Mouse (Mus musculus): ENCODE results near the gene H2-Eb1. TPM values are rescaled to one million over a fixed set of nuclear protein-coding genes. Genes with fewer than 3 reads are reported as not detected.
"Not testable (repeated sequence)": the region's sequence is repeated elsewhere in the genome, so short reads cannot be mapped to it uniquely, and the experiment has no call there.

Gene H2-Eb1
- polyA plus RNA-seq, 1 experiment from 2014 or later = 1.4 TPM

GRCm38 (mm10) chr17:34304751-34305150, 916 bp upstream of the H2-Eb1 start:
- Histone ChIP-seq H3K4me1 (replicated peaks) (no peaks in the 10 kb centered on the region), H3K9ac (no peak overlapping the region), H3K36me3 (no peaks in the 10 kb centered on the region), H3K27me3 (replicated peaks) (peaks cover 5% of the 10 kb centered on the region; the same call in 1 of the 2 replicates), H3K27ac (ENCODE audit: poor library complexity, severe bottlenecking) (no peak overlapping the region), H3K4me3 (no peak overlapping the region), H3K4me2 (no peak overlapping the region), H3K9me3 (replicated peaks) (no peaks in the 10 kb centered on the region)
- peak; percentile 62; the same call in 1 of the 2 replicates for ATAC-seq (ENCODE audit: insufficient number of reproducible peaks, low FRiP score)
- WGBS = 14% methylated on average over 4 of the region's 4 CpGs

- Histone ChIP-seq H3K4me2 (no peak overlapping the region), H3K27me3 (replicated peaks) (peaks cover 5% of the 10 kb centered on the region; the same call in 1 of the 2 replicates), H3K4me1 (replicated peaks) (no peaks in the 10 kb centered on the region), H3K27ac (ENCODE audit: poor library complexity, severe bottlenecking) (no peak overlapping the region), H3K4me3 (no peak overlapping the region), H3K36me3 (no peaks in the 10 kb centered on the region), H3K9me3 (replicated peaks) (no peaks in the 10 kb centered on the region), H3K9ac (no peak overlapping the region)
- WGBS = 70% methylated on average over 2 of the region's 2 CpGs
- ATAC-seq (ENCODE audit: insufficient number of reproducible peaks, low FRiP score) = no peak
These were observed 740 bp downstream of the H2-Eb1 start for GRCm38 (mm10) chr17:34306407-34306806.

GRCm38 (mm10) chr17:34307216-34307615, 1.5 kb downstream of the H2-Eb1 start:
- Histone ChIP-seq H3K27me3 (replicated peaks) (peaks cover 5% of the 10 kb centered on the region; the same call in 1 of the 2 replicates), H3K9me3 (replicated peaks) (no peaks in the 10 kb centered on the region), H3K36me3 (no peaks in the 10 kb centered on the region), H3K4me2 (no peak overlapping the region), H3K9ac (no peak overlapping the region), H3K4me1 (replicated peaks) (no peaks in the 10 kb centered on the region), H3K4me3 (no peak overlapping the region), H3K27ac (ENCODE audit: poor library complexity, severe bottlenecking) (no peak overlapping the region)
- ATAC-seq (ENCODE audit: insufficient number of reproducible peaks, low FRiP score) = no peak

- Histone ChIP-seq H3K4me2 (no peak overlapping the region), H3K27me3 (replicated peaks) (peaks cover 5% of the 10 kb centered on the region; the same call in 1 of the 2 replicates), H3K9ac (no peak overlapping the region), H3K4me1 (replicated peaks) (no peaks in the 10 kb centered on the region), H3K9me3 (replicated peaks) (no peaks in the 10 kb centered on the region), H3K36me3 (no peaks in the 10 kb centered on the region), H3K4me3 (no peak overlapping the region), H3K27ac (ENCODE audit: poor library complexity, severe bottlenecking) (no peak overlapping the region)
- no peak for ATAC-seq (ENCODE audit: insufficient number of reproducible peaks, low FRiP score)
- 77% methylated on average over 4 of the region's 4 CpGs for WGBS
These were observed 2.5 kb downstream of the H2-Eb1 start for GRCm38 (mm10) chr17:34308161-34308560.

- Histone ChIP-seq H3K36me3 (no peaks in the 10 kb centered on the region), H3K4me2 (peak overlapping the region; percentile 81), H3K9ac (peak overlapping the region; percentile 72), H3K4me3 (peak overlapping the region; percentile 60), H3K27me3 (replicated peaks) (peaks cover 5% of the 10 kb centered on the region; the same call in 1 of the 2 replicates), H3K9me3 (replicated peaks) (no peaks in the 10 kb centered on the region), H3K27ac (ENCODE audit: poor library complexity, severe bottlenecking) (0 out of 2 replicates have a peak overlapping the region, but pooled peaks have one; percentile 19), H3K4me1 (replicated peaks) (no peaks in the 10 kb centered on the region)
- WGBS = 30% methylated on average over 10 of the region's 10 CpGs
- no peak for ATAC-seq (ENCODE audit: insufficient number of reproducible peaks, low FRiP score)
These were observed 3.6 kb downstream of the H2-Eb1 start for GRCm38 (mm10) chr17:34309225-34309624.

- Histone ChIP-seq H3K36me3 (no peaks in the 10 kb centered on the region), H3K4me3 (peak overlapping the region; percentile 60), H3K4me1 (replicated peaks) (no peaks in the 10 kb centered on the region), H3K27me3 (replicated peaks) (peaks cover 5% of the 10 kb centered on the region; the same call in 1 of the 2 replicates), H3K9me3 (replicated peaks) (no peaks in the 10 kb centered on the region), H3K4me2 (peak overlapping the region; percentile 81), H3K27ac (ENCODE audit: poor library complexity, severe bottlenecking) (0 out of 2 replicates have a peak overlapping the region, but pooled peaks have one; percentile 19), H3K9ac (peak overlapping the region; percentile 72)
- peak; percentile 72 for ATAC-seq (ENCODE audit: insufficient number of reproducible peaks, low FRiP score)
- 23% methylated on average over 38 of the region's 38 CpGs for WGBS
These were observed 4.2 kb downstream of the H2-Eb1 start for GRCm38 (mm10) chr17:34309683-34310385.

GRCm38 (mm10) chr17:34310526-34310925, 4.9 kb downstream of the H2-Eb1 start:
- H3K4me2 ChIP-seq; H3K4me3 ChIP-seq; H3K9me3 ChIP-seq (replicated peaks); ATAC-seq (ENCODE audit: insufficient number of reproducible peaks, low FRiP score); H3K9ac ChIP-seq; H3K4me1 ChIP-seq (replicated peaks); H3K36me3 ChIP-seq; H3K27me3 ChIP-seq (replicated peaks); H3K27ac ChIP-seq (ENCODE audit: poor library complexity, severe bottlenecking): not testable (repeated sequence)
- 64% methylated on average over 3 of the region's 3 CpGs for WGBS

- Histone ChIP-seq H3K4me3 (no peak overlapping the region), H3K4me2 (no peak overlapping the region), H3K27ac (ENCODE audit: poor library complexity, severe bottlenecking) (no peak overlapping the region), H3K4me1 (replicated peaks) (no peaks in the 10 kb centered on the region), H3K36me3 (no peaks in the 10 kb centered on the region), H3K27me3 (replicated peaks) (peaks cover 5% of the 10 kb centered on the region; the same call in 1 of the 2 replicates), H3K9ac (no peak overlapping the region), H3K9me3 (replicated peaks) (no peaks in the 10 kb centered on the region)
- no peak for ATAC-seq (ENCODE audit: insufficient number of reproducible peaks, low FRiP score)
- 74% methylated on average over 1 of the region's 1 CpGs for WGBS
These were observed 6.5 kb downstream of the H2-Eb1 start for GRCm38 (mm10) chr17:34312185-34312584.

- no peak for ATAC-seq (ENCODE audit: insufficient number of reproducible peaks, low FRiP score)
- Histone ChIP-seq H3K9ac (no peak overlapping the region), H3K27ac (ENCODE audit: poor library complexity, severe bottlenecking) (no peak overlapping the region), H3K4me1 (replicated peaks) (no peaks in the 10 kb centered on the region), H3K9me3 (replicated peaks) (no peaks in the 10 kb centered on the region), H3K4me3 (no peak overlapping the region), H3K36me3 (no peaks in the 10 kb centered on the region), H3K4me2 (no peak overlapping the region), H3K27me3 (replicated peaks) (0 out of 2 replicates have a peak, but pooled peaks cover under 1% of the 10 kb centered on the region)
- 36% methylated on average over 3 of the region's 3 CpGs for WGBS
These were observed 7.7 kb downstream of the H2-Eb1 start for GRCm38 (mm10) chr17:34313393-34313792.

GRCm38 (mm10) chr17:34314286-34314685, 8.6 kb downstream of the H2-Eb1 start:
- H3K9me3 ChIP-seq (replicated peaks) = no peaks in the 10 kb centered on the region
- no peaks in the 10 kb centered on the region for H3K4me1 ChIP-seq (replicated peaks)
- no peaks in the 10 kb centered on the region for H3K36me3 ChIP-seq
- WGBS = 61% methylated on average over 9 of the region's 9 CpGs
- H3K27ac ChIP-seq (ENCODE audit: poor library complexity, severe bottlenecking) = no peak overlapping the region
- no peak overlapping the region for H3K4me3 ChIP-seq
- no peaks in the 10 kb centered on the region for H3K27me3 ChIP-seq (replicated peaks)
- H3K4me2 ChIP-seq = no peak overlapping the region
- no peak overlapping the region for H3K9ac ChIP-seq
- no peak for ATAC-seq (ENCODE audit: insufficient number of reproducible peaks, low FRiP score)

- Histone ChIP-seq H3K9me3 (replicated peaks) (no peaks in the 10 kb centered on the region), H3K4me1 (replicated peaks) (no peaks in the 10 kb centered on the region), H3K27ac (ENCODE audit: poor library complexity, severe bottlenecking) (no peak overlapping the region), H3K9ac (no peak overlapping the region), H3K4me2 (no peak overlapping the region), H3K27me3 (replicated peaks) (no peaks in the 10 kb centered on the region), H3K4me3 (no peak overlapping the region), H3K36me3 (no peaks in the 10 kb centered on the region)
- WGBS = 59% methylated on average over 1 of the region's 1 CpGs
- ATAC-seq (ENCODE audit: insufficient number of reproducible peaks, low FRiP score) = no peak
These were observed 9.8 kb downstream of the H2-Eb1 start for GRCm38 (mm10) chr17:34315512-34315911.

Data from heart, embryonic 12.5 days (tissue).